22 mouse cellular contexts compared by ENCODE assay signal in genomic region chr5:129921972-129922371, GRCm38 (mm10). TPM values are rescaled to one million over a fixed set of nuclear protein-coding genes. Genes with fewer than 3 reads are reported as not detected.
"Had no signal": no experiment of that assay in that cellular context is flagged by ENCODE, and none has a peak within 500 bp of the region (broad histone marks: within the 10 kb centered on the region; RNA-seq: fewer than 3 reads in every experiment).

No protein-coding gene starts in this region.

- H3K27ac ChIP-seq: kidney, postnatal 0 days; layer of hippocampus, adult 2 months; limb, embryonic 10.5 days; limb, embryonic 13.5 days; liver, embryonic 12.5 days; midbrain, embryonic 10.5 days; midbrain, embryonic 13.5 days; stomach, embryonic 15.5 days had no signal

- H3K9ac ChIP-seq: limb, embryonic 13.5 days; liver, embryonic 12.5 days; lung, embryonic 14.5 days; midbrain, embryonic 13.5 days; stomach, embryonic 15.5 days had no signal

- DNase-seq: kidney, adult 2 months; kidney, postnatal 25 days; layer of hippocampus, adult 9-11 months; liver; lung, embryonic 14.5 days; lung, postnatal 36 days; right cerebral cortex, adult 18-20 months; right cerebral cortex, postnatal 14 days; spleen, adult 18-20 months; thymus, postnatal 25 days had no signal

- H3K4me1 ChIP-seq: limb, embryonic 10.5 days; limb, embryonic 13.5 days; midbrain, embryonic 10.5 days; midbrain, embryonic 13.5 days; stomach, embryonic 15.5 days had no signal

- H3K4me3 ChIP-seq: layer of hippocampus, adult 2 months; limb, embryonic 10.5 days; limb, embryonic 13.5 days; liver, embryonic 12.5 days; megakaryocyte, embryonic 14.5 days; midbrain, embryonic 10.5 days; midbrain, embryonic 13.5 days; myocyte; stomach, embryonic 15.5 days had no signal

- H3K27me3 ChIP-seq: limb, embryonic 13.5 days; liver, embryonic 12.5 days; megakaryocyte, embryonic 14.5 days; midbrain, embryonic 13.5 days; stomach, embryonic 15.5 days had no signal

- H3K9me3 ChIP-seq: limb, embryonic 10.5 days; limb, embryonic 13.5 days; liver, embryonic 12.5 days; megakaryocyte, embryonic 14.5 days; midbrain, embryonic 10.5 days; midbrain, embryonic 13.5 days; stomach, embryonic 15.5 days had no signal

- H3K36me3 ChIP-seq: limb, embryonic 10.5 days; limb, embryonic 13.5 days; liver, embryonic 12.5 days; midbrain, embryonic 10.5 days; midbrain, embryonic 13.5 days; stomach, embryonic 15.5 days had no signal

RNA-seq across cellular contexts. Expression of gene Phkg1, which starts 23.6 kb away (rescaled TPM):
- total RNA-seq: monocyte, adult 5-6 weeks had no signal
- polyA plus RNA-seq: neural tube, embryonic 11.5 days had no signal

RNA-seq across cellular contexts. Expression of gene Zbed5, which starts 26.4 kb away (rescaled TPM):
- total RNA-seq: monocyte, adult 5-6 weeks had no signal
